Comparison of ENCODE assay signal across 18 mouse cellular contexts in the genomic region with DNA sequence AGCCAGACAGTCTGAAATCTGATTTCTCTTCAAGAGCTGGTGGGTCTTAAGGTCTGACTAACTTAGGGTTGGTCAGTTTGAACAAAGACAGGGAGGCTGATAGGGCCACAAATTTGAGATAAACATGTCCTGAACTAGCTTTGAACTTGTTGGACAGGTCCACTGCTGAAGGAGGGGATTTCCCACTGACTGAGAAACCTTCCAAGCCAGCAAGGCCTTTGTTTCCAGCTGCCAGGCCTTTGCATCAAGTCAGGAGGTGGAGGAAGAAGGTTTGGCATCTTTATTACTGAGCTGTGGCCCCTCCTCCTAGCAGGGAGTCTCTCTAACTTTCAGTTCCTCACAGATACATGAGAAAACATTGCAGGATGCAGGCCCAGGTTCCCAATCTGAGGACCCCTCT.
DNase-seq lines count a peak whose midpoint lies in the region; ATAC-seq and TF ChIP-seq lines count a peak whose summit lies in the region.
"Had no signal": no experiment of that assay in that cellular context is flagged by ENCODE, and none has a peak within 500 bp of the region (broad histone marks: within the 10 kb centered on the region; RNA-seq: fewer than 3 reads in every experiment).

No protein-coding gene starts in this region.

- H3K4me1 ChIP-seq in kidney, postnatal 0 days (replicated peaks; ENCODE audit: insufficient read depth, low read length) = peaks cover 14% of the 10 kb centered on the region
- 0 out of 2 replicates have a peak, but pooled peaks cover 2% of the 10 kb centered on the region for H3K4me1 ChIP-seq in stomach, postnatal 0 days (replicated peaks; ENCODE audit: control insufficient read depth, insufficient read depth)
- H3K4me1 ChIP-seq in hindbrain, embryonic 13.5 days (replicated peaks) = peaks cover 18% of the 10 kb centered on the region

- no peak for TF ChIP-seq EP300 in stomach, postnatal 0 days (optimal IDR thresholded peaks at IDR 0.05)

- peak overlapping the region; percentile 57; the same call in 1 of the 2 replicates for H3K27ac ChIP-seq in kidney, postnatal 0 days
- H3K27ac ChIP-seq in stomach, postnatal 0 days (replicated peaks) = 0 out of 2 replicates have a peak overlapping the region, but pooled peaks have one; percentile 9
- no peak overlapping the region for H3K27ac ChIP-seq in hindbrain, embryonic 13.5 days
- H3K27ac ChIP-seq: hindbrain, embryonic 12.5 days; layer of hippocampus, adult 2 months; lung, embryonic 15.5 days; midbrain, embryonic 13.5 days; neural tube, embryonic 13.5 days had no signal

- no peaks in the 10 kb centered on the region for H3K9me3 ChIP-seq in kidney, postnatal 0 days (replicated peaks; ENCODE audit: low read length)
- no peaks in the 10 kb centered on the region for H3K9me3 ChIP-seq in stomach, postnatal 0 days (ENCODE audit: control insufficient read depth, low read length)
- no peaks in the 10 kb centered on the region for H3K9me3 ChIP-seq in hindbrain, embryonic 13.5 days
- H3K9me3 ChIP-seq: hindbrain, embryonic 12.5 days; lung, embryonic 15.5 days; midbrain, embryonic 13.5 days; neural tube, embryonic 13.5 days had no signal

- no peak overlapping the region for H3K4me2 ChIP-seq in kidney, postnatal 0 days (ENCODE audit: low read length)
- no peak overlapping the region for H3K4me2 ChIP-seq in stomach, postnatal 0 days (replicated peaks; ENCODE audit: low read depth)
- H3K4me2 ChIP-seq in hindbrain, embryonic 13.5 days = no peak overlapping the region
- H3K4me2 ChIP-seq: hindbrain, embryonic 12.5 days; lung, embryonic 15.5 days; midbrain, embryonic 13.5 days; neural tube, embryonic 13.5 days had no signal

- peak; percentile 52 for DNase-seq in adrenal gland, adult 2 months
- DNase-seq in adrenal gland, postnatal 4 days (ENCODE audit: low spot score in 2 of 2) = no peak
- DNase-seq in testis, postnatal 14 days (ENCODE audit: low spot score) = peak; percentile 28
- no peak for DNase-seq in testis, postnatal 10 days (ENCODE audit: low spot score)
- DNase-seq in kidney, postnatal 0 days (ENCODE audit: low spot score) = peak; percentile 64
- DNase-seq in stomach, postnatal 0 days (ENCODE audit: low spot score) = peak; percentile 57
- DNase-seq: cerebellum, adult 18-20 months; embryo, embryonic 11 days; gastrocnemius, postnatal 10 days; right cerebral cortex, adult 18-20 months had no signal

- H3K27me3 ChIP-seq in kidney, postnatal 0 days (ENCODE audit: insufficient read depth, low read length) = no peaks in the 10 kb centered on the region
- no peaks in the 10 kb centered on the region for H3K27me3 ChIP-seq in stomach, postnatal 0 days (ENCODE audit: control insufficient read depth, insufficient read depth, low read length)
- peaks cover 7% of the 10 kb centered on the region for H3K27me3 ChIP-seq in hindbrain, embryonic 13.5 days
- H3K27me3 ChIP-seq: lung, embryonic 15.5 days had no signal

- H3K4me3 ChIP-seq in kidney, postnatal 0 days (replicated peaks; ENCODE audit: low read depth, low read length) = no peak overlapping the region
- no peak overlapping the region for H3K4me3 ChIP-seq in stomach, postnatal 0 days (ENCODE audit: low read depth, low read length)
- H3K4me3 ChIP-seq in hindbrain, embryonic 13.5 days = no peak overlapping the region
- H3K4me3 ChIP-seq: erythroblast, embryonic 14.5 days; hindbrain, embryonic 12.5 days; layer of hippocampus, adult 2 months; lung, embryonic 15.5 days; midbrain, embryonic 13.5 days; neural tube, embryonic 13.5 days had no signal

- no peak for ATAC-seq in kidney, postnatal 0 days (replicated peaks; ENCODE audit: low FRiP score, low read depth)
- peak; percentile 70 for ATAC-seq in stomach, postnatal 0 days (ENCODE audit: low FRiP score, low TSS enrichment)
- no peak for ATAC-seq in hindbrain, embryonic 13.5 days (ENCODE audit: low FRiP score)
- no peak for ATAC-seq in monocyte, adult 5-6 weeks (replicated peaks; ENCODE audit: insufficient number of reproducible peaks, low FRiP score, low TSS enrichment, poor library complexity, severe bottlenecking)
- ATAC-seq: midbrain, embryonic 13.5 days had no signal

- H3K9ac ChIP-seq in kidney, postnatal 0 days (ENCODE audit: low read depth, low read length) = no peak overlapping the region
- H3K9ac ChIP-seq in stomach, postnatal 0 days (ENCODE audit: low read length) = no peak overlapping the region
- H3K9ac ChIP-seq in hindbrain, embryonic 13.5 days = no peak overlapping the region
- H3K9ac ChIP-seq: hindbrain, embryonic 12.5 days; lung, embryonic 15.5 days; midbrain, embryonic 13.5 days; neural tube, embryonic 13.5 days had no signal

- no peaks in the 10 kb centered on the region for H3K36me3 ChIP-seq in kidney, postnatal 0 days (ENCODE audit: insufficient read depth, low read length)
- no peaks in the 10 kb centered on the region for H3K36me3 ChIP-seq in stomach, postnatal 0 days (ENCODE audit: control insufficient read depth, insufficient read depth, low read length)
- H3K36me3 ChIP-seq in hindbrain, embryonic 13.5 days = no peaks in the 10 kb centered on the region
- H3K36me3 ChIP-seq: hindbrain, embryonic 12.5 days; lung, embryonic 15.5 days; midbrain, embryonic 13.5 days; neural tube, embryonic 13.5 days had no signal

- TF ChIP-seq CTCF in kidney, postnatal 0 days (IDR thresholded peaks at IDR 0.05; ENCODE audit: low read depth) = no peak
- TF ChIP-seq CTCF in stomach, postnatal 0 days (IDR thresholded peaks at IDR 0.05; ENCODE audit: low read depth) = no peak

Comparison
In these comparisons a context has a peak if more than half of its experiments do, and no peak if none do; other contexts are left out.
1. DNase-seq: peak in adrenal gland, adult 2 months (single experiment), testis, postnatal 14 days (single experiment), kidney, postnatal 0 days (single experiment) and stomach, postnatal 0 days (single experiment); none in adrenal gland, postnatal 4 days (0 of 2) and testis, postnatal 10 days (single experiment).